Comparison of ENCODE assay signal across 35 mouse cellular contexts in the genomic region with DNA sequence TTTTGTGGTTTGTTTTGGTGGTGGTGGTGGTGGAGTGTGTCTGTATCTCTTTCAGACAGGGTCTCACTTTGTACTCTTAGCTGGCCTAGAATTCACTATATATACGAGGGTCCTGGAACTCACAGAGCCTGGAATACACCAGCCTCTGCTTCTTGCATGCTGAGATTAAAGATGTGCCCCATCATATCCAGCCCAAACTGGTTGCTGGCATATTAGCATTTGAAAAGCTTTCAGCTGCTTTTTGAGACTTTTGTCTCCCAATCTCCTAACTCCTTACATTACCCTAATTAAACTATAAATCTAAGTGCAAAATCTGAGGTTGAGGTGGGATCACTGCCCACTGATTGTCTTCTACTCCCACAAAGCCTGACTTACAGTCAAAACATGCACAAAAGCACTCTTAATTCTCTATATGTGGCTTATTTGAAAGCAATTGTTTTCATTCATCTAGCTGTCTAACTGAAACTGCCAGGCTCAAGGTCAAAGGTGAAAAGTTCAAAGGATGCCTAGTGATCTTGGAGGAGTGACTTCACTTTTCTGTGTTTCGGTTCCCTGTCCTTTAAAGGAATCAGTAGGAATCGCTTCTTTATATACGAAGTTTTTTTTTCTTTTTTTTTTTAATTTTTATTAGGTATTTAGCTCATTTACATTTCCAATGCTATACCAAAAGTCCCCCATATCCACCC. TPM values are rescaled to one million over a fixed set of nuclear protein-coding genes. Genes with fewer than 3 reads are reported as not detected.
A peak's percentile ranks its signal among the peaks of the same experiment; 100 is the strongest.
DNase-seq lines count a peak whose midpoint lies in the region; ATAC-seq and TF ChIP-seq lines count a peak whose summit lies in the region.
"Had no signal": no experiment of that assay in that cellular context is flagged by ENCODE, and none has a peak within 500 bp of the region (broad histone marks: within the 10 kb centered on the region; RNA-seq: fewer than 3 reads in every experiment).

No protein-coding gene starts in this region.

- ATAC-seq in hindbrain, embryonic 11.5 days (ENCODE audit: low FRiP score) = no peak
- no peak for ATAC-seq in hindbrain, embryonic 14.5 days (ENCODE audit: low FRiP score)
- ATAC-seq in neural tube, embryonic 11.5 days (ENCODE audit: insufficient read depth, low FRiP score, low TSS enrichment) = 0 out of 2 replicates have a peak, but pooled peaks have one; percentile 32
- ATAC-seq in monocyte, adult 5-6 weeks (replicated peaks; ENCODE audit: insufficient number of reproducible peaks, low FRiP score, low TSS enrichment, poor library complexity, severe bottlenecking) = peak; percentile 55; the same call in 1 of the 2 replicates
- ATAC-seq in erythroid progenitor cell, adult 5-6 weeks (replicated peaks; ENCODE audit: low FRiP score, poor library complexity, severe bottlenecking) = no peak
- ATAC-seq: forebrain, embryonic 15.5 days; intestine, embryonic 16.5 days; midbrain, embryonic 15.5 days; Patski had no signal

- peak; percentile 5 for DNase-seq in hindbrain, embryonic 11.5 days (ENCODE audit: low spot score)
- no peak for DNase-seq in hindbrain, embryonic 14.5 days (ENCODE audit: low spot score)
- DNase-seq in neural tube, embryonic 11.5 days (ENCODE audit: low spot score) = peak; percentile 15
- DNase-seq in neural tube, embryonic 10.5 days (ENCODE audit: extremely low spot score, low spot score) = no peak
- peak; percentile 24 for DNase-seq in brain, embryonic 14.5 days (ENCODE audit: low read depth)
- no peak for DNase-seq in c-Kit-positive CD71-positive TER-119-positive erythroid progenitor cells, embryonic 14.5 days (ENCODE audit: low spot score)
- DNase-seq: adrenal gland, adult 2 months; adrenal gland, postnatal 36 days; B cell, adult 2 months; cerebellum, adult 11 months; cerebellum, adult 9-10 months; cerebellum, postnatal 36 days; gastrocnemius, postnatal 25 days; heart, postnatal 10 days; kidney, adult 9 months; kidney, postnatal 14 days; layer of hippocampus, adult 9-11 months; liver; lung, postnatal 36 days; right cerebral cortex, postnatal 25 days had no signal

- no peak for TF ChIP-seq CTCF in brain, embryonic 14.5 days (IDR thresholded peaks at IDR 0.05; ENCODE audit: borderline replicate concordance, extremely low read depth, insufficient read depth, insufficient read length)

- no peak overlapping the region for H3K9ac ChIP-seq in hindbrain, embryonic 11.5 days (ENCODE audit: low read depth, low read length)
- H3K9ac ChIP-seq in hindbrain, embryonic 14.5 days = no peak overlapping the region
- H3K9ac ChIP-seq in neural tube, embryonic 11.5 days (ENCODE audit: low read length) = no peak overlapping the region
- H3K9ac ChIP-seq: embryonic facial prominence, embryonic 15.5 days; forebrain, embryonic 15.5 days; heart, embryonic 13.5 days; liver, embryonic 15.5 days; lung, embryonic 15.5 days; midbrain, embryonic 15.5 days; neural tube, embryonic 15.5 days; stomach, embryonic 15.5 days had no signal

- H3K36me3 ChIP-seq in hindbrain, embryonic 11.5 days (ENCODE audit: control insufficient read depth, insufficient read depth, low read length) = no peaks in the 10 kb centered on the region
- H3K36me3 ChIP-seq in hindbrain, embryonic 14.5 days (replicated peaks; ENCODE audit: control insufficient read depth, insufficient read depth) = no peaks in the 10 kb centered on the region
- no peaks in the 10 kb centered on the region for H3K36me3 ChIP-seq in neural tube, embryonic 11.5 days (ENCODE audit: control insufficient read depth, insufficient read depth, low read length)
- H3K36me3 ChIP-seq: embryonic facial prominence, embryonic 10.5 days; embryonic facial prominence, embryonic 15.5 days; forebrain, embryonic 15.5 days; G1E; heart, embryonic 13.5 days; liver, embryonic 15.5 days; lung, embryonic 15.5 days; midbrain, embryonic 15.5 days; neural tube, embryonic 15.5 days; stomach, embryonic 15.5 days had no signal

- no peaks in the 10 kb centered on the region for H3K4me1 ChIP-seq in hindbrain, embryonic 11.5 days (replicated peaks; ENCODE audit: control insufficient read depth, insufficient read depth, low read length)
- no peaks in the 10 kb centered on the region for H3K4me1 ChIP-seq in hindbrain, embryonic 14.5 days (replicated peaks; ENCODE audit: control insufficient read depth, insufficient read depth, low read length)
- peaks cover 4% of the 10 kb centered on the region; the same call in 1 of the 2 replicates for H3K4me1 ChIP-seq in neural tube, embryonic 11.5 days (ENCODE audit: control insufficient read depth, insufficient read depth, low read length)
- H3K4me1 ChIP-seq: embryonic facial prominence, embryonic 15.5 days; heart, embryonic 13.5 days; midbrain, embryonic 15.5 days; stomach, embryonic 15.5 days had no signal

- H3K4me2 ChIP-seq in hindbrain, embryonic 11.5 days (replicated peaks; ENCODE audit: low read depth, low read length) = no peak overlapping the region
- no peak overlapping the region for H3K4me2 ChIP-seq in hindbrain, embryonic 14.5 days (replicated peaks)
- no peak overlapping the region for H3K4me2 ChIP-seq in neural tube, embryonic 11.5 days (ENCODE audit: low read depth)
- H3K4me2 ChIP-seq: embryonic facial prominence, embryonic 15.5 days; forebrain, embryonic 15.5 days; heart, embryonic 13.5 days; liver, embryonic 15.5 days; lung, embryonic 15.5 days; midbrain, embryonic 15.5 days; neural tube, embryonic 15.5 days; stomach, embryonic 15.5 days had no signal

- no peaks in the 10 kb centered on the region for H3K27me3 ChIP-seq in hindbrain, embryonic 11.5 days (ENCODE audit: control insufficient read depth, insufficient read depth, low read length)
- no peaks in the 10 kb centered on the region for H3K27me3 ChIP-seq in hindbrain, embryonic 14.5 days (ENCODE audit: control insufficient read depth, insufficient read depth, low read length)
- no peaks in the 10 kb centered on the region for H3K27me3 ChIP-seq in neural tube, embryonic 11.5 days (ENCODE audit: control insufficient read depth, insufficient read depth, low read length)
- H3K27me3 ChIP-seq: embryonic facial prominence, embryonic 15.5 days; forebrain, embryonic 15.5 days; lung, embryonic 15.5 days; midbrain, embryonic 15.5 days; neural tube, embryonic 15.5 days; Patski; stomach, embryonic 15.5 days had no signal

- no peaks in the 10 kb centered on the region for H3K9me3 ChIP-seq in hindbrain, embryonic 11.5 days (ENCODE audit: control insufficient read depth, low read length)
- H3K9me3 ChIP-seq in hindbrain, embryonic 14.5 days (ENCODE audit: control insufficient read depth, low read length) = no peaks in the 10 kb centered on the region
- no peaks in the 10 kb centered on the region for H3K9me3 ChIP-seq in neural tube, embryonic 11.5 days (ENCODE audit: control insufficient read depth, low read length)
- H3K9me3 ChIP-seq: embryonic facial prominence, embryonic 10.5 days; embryonic facial prominence, embryonic 15.5 days; forebrain, embryonic 15.5 days; G1E; heart, embryonic 13.5 days; liver, embryonic 15.5 days; lung, embryonic 15.5 days; megakaryocyte, embryonic 14.5 days; midbrain, embryonic 15.5 days; neural tube, embryonic 15.5 days; stomach, embryonic 15.5 days had no signal

- no peak overlapping the region for H3K4me3 ChIP-seq in hindbrain, embryonic 11.5 days (ENCODE audit: low read depth, low read length)
- H3K4me3 ChIP-seq in hindbrain, embryonic 14.5 days (replicated peaks; ENCODE audit: low read length) = no peak overlapping the region
- H3K4me3 ChIP-seq in neural tube, embryonic 11.5 days (ENCODE audit: low read depth, low read length) = no peak overlapping the region
- H3K4me3 ChIP-seq: embryonic facial prominence, embryonic 10.5 days; embryonic facial prominence, embryonic 15.5 days; forebrain, embryonic 15.5 days; heart, embryonic 13.5 days; liver, embryonic 15.5 days; lung, embryonic 15.5 days; megakaryocyte, embryonic 14.5 days; midbrain, embryonic 15.5 days; neural tube, embryonic 15.5 days; stomach, embryonic 15.5 days had no signal

- no peak overlapping the region for H3K27ac ChIP-seq in hindbrain, embryonic 11.5 days (ENCODE audit: low read depth, low read length)
- H3K27ac ChIP-seq in hindbrain, embryonic 14.5 days = no peak overlapping the region
- no peak overlapping the region for H3K27ac ChIP-seq in neural tube, embryonic 11.5 days (ENCODE audit: low read depth, low read length)
- H3K27ac ChIP-seq: embryonic facial prominence, embryonic 10.5 days; embryonic facial prominence, embryonic 15.5 days; forebrain, embryonic 15.5 days; heart, embryonic 13.5 days; liver, embryonic 15.5 days; lung, embryonic 15.5 days; midbrain, embryonic 15.5 days; neural tube, embryonic 15.5 days; stomach, embryonic 15.5 days had no signal

- WGBS in hindbrain, embryonic 11.5 days = 56% methylated on average over 4 of the region's 4 CpGs
- WGBS in hindbrain, embryonic 14.5 days = 37% methylated on average over 4 of the region's 4 CpGs
- WGBS in neural tube, embryonic 11.5 days = 55% methylated on average over 4 of the region's 4 CpGs

- no peak for TF ChIP-seq POLR2A in brain, embryonic 14.5 days (IDR thresholded peaks at IDR 0.05; ENCODE audit: borderline replicate concordance, extremely low read depth, insufficient read depth, insufficient read length, poor library complexity, severe bottlenecking)

RNA-seq across cellular contexts. Expression of gene Sepsecs, which starts 5.0 kb away (rescaled TPM):
- 7.2 and 7.6 TPM in 2 replicates for polyA plus RNA-seq in hindbrain, embryonic 11.5 days (2014; fragmentation: Nextera tagmentation; extraction: Ambion mirVana)
- polyA plus RNA-seq in hindbrain, embryonic 14.5 days (2014; fragmentation: Nextera tagmentation; extraction: Ambion mirVana) = 7.5 and 7.7 TPM in 2 replicates
- polyA plus RNA-seq in neural tube, embryonic 11.5 days (2014; fragmentation: Nextera tagmentation; extraction: Ambion mirVana) = 8.7 and 9.0 TPM in 2 replicates
- polyA plus RNA-seq in brain, embryonic 14.5 days (2012; rRNA removed) = 10.5 and 11.1 TPM in 2 replicates
- 8.8 to 16.1 TPM (median 10.9 TPM) in 3 replicates for total RNA-seq in monocyte, adult 5-6 weeks (2017)
- 8.3 and 15.5 TPM in 2 replicates for total RNA-seq in erythroid progenitor cell, adult 5-6 weeks (2015; ENCODE audit: low replicate concordance)
- total RNA-seq in erythroid progenitor cell, adult 5-6 weeks (2017; ENCODE audit: low replicate concordance) = 10.1 and 27.7 TPM in 2 replicates

Comparison
In these comparisons a context has a peak if more than half of its experiments do, and no peak if none do; other contexts are left out.
1. DNase-seq: peak in hindbrain, embryonic 11.5 days (single experiment), neural tube, embryonic 11.5 days (single experiment) and brain, embryonic 14.5 days (single experiment); none in hindbrain, embryonic 14.5 days (single experiment), neural tube, embryonic 10.5 days (single experiment) and c-Kit-positive CD71-positive TER-119-positive erythroid progenitor cells, embryonic 14.5 days (single experiment).
2. ATAC-seq: peak in neural tube, embryonic 11.5 days (single experiment) and monocyte, adult 5-6 weeks (single experiment); none in hindbrain, embryonic 11.5 days (single experiment), hindbrain, embryonic 14.5 days (single experiment) and erythroid progenitor cell, adult 5-6 weeks (single experiment).